Mouse (Mus musculus): Measurements from ENCODE around the gene Casq2. TPM values are rescaled to one million over a fixed set of nuclear protein-coding genes. Genes with fewer than 3 reads are reported as not detected.
A peak's percentile ranks its signal among the peaks of the same experiment; 100 is the strongest.

Casq2 gene
- 0.66 and 3.9 TPM in 2 replicates for polyA plus RNA-seq (2015; fragmentation: Nextera tagmentation; extraction: Ambion mirVana)

DNA sequence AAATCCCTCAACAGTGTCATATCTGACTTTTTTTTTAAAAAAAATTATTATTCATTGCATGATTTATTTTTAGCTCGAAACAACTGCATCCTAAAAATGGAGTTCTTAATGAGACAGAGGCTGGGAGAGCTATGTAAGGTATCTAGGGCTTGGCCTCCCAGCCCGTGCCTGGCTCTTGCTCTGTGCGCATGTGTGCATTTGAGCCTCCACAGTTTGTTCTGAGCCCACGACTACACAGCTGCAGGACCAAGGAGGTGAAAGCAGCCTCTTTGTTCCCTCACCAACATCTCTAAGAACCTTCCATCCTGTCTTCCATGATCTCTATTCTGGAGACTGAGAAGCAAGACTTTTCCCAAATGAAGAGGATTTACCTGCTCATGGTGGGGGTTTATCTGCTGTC lies at the start of gene Casq2:
Casq2 (plus strand) TSS at position 133 of the 400 bp plus-strand sequence.
- DNase-seq, result no peak
- TF ChIP-seq CTCF (IDR thresholded peaks at IDR 0.05; ENCODE audit: low read depth) (no peak), EP300 (IDR thresholded peaks at IDR 0.05; ENCODE audit: low read depth) (no peak)
- no peak within 1 kb of the TSS for H3K4me3 ChIP-seq (ENCODE audit: low read depth, low read length)
- WGBS (ENCODE audit: insufficient replicate concordance), result 67% methylated on average over 4 of the region's 4 CpGs
- no peaks in the 10 kb centered on the region for H3K27me3 ChIP-seq (ENCODE audit: insufficient read depth, low read length)
- H3K4me2 ChIP-seq (ENCODE audit: low read depth, low read length), result no peak within 1 kb of the TSS
- ATAC-seq, result no peak
- peaks cover 2% of the 10 kb centered on the region; the same call in 1 of the 2 replicates for H3K4me1 ChIP-seq (ENCODE audit: insufficient read depth)
- no peaks in the 10 kb centered on the region for H3K36me3 ChIP-seq (replicated peaks; ENCODE audit: insufficient read depth, low read length)
- H3K9me3 ChIP-seq (ENCODE audit: low read length), result no peaks in the 10 kb centered on the region
- no peak within 1 kb of the TSS for H3K9ac ChIP-seq (replicated peaks)
- H3K27ac ChIP-seq (ENCODE audit: low read depth), result no peak within 1 kb of the TSS

DNA sequence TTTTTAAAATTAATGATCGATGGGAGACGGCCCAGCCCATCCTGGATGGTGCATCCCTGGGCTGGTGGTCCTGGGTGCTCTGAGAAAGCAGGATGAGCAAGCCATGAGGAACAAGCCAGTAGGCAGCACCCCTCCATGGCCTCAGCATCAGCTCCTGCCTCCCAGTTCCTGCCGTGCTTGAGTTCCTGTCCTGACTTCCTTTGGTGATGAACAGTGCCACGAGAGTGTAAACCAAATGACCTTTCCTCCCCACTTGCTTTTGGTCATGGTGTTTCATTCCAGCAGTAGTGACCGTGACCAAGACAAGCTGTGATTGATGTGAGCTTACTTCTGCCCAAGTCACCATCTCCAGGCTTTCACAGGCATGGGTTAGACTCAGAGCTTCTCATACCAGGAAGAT lies 48.4 kb upstream of the Casq2 start:
- Histone ChIP-seq H3K36me3 (replicated peaks; ENCODE audit: insufficient read depth, low read length) (no peaks in the 10 kb centered on the region), H3K4me1 (ENCODE audit: insufficient read depth) (no peaks in the 10 kb centered on the region), H3K4me3 (ENCODE audit: low read depth, low read length) (no peak overlapping the region), H3K4me2 (ENCODE audit: low read depth, low read length) (no peak overlapping the region), H3K9me3 (ENCODE audit: low read length) (no peaks in the 10 kb centered on the region), H3K27ac (ENCODE audit: low read depth) (no peak overlapping the region), H3K9ac (replicated peaks) (no peak overlapping the region), H3K27me3 (ENCODE audit: insufficient read depth, low read length) (no peaks in the 10 kb centered on the region)
- 71% methylated on average over 5 of the region's 5 CpGs for WGBS (ENCODE audit: insufficient replicate concordance)
- no peak for TF ChIP-seq CTCF (IDR thresholded peaks at IDR 0.05; ENCODE audit: low read depth)
- TF ChIP-seq EP300 (IDR thresholded peaks at IDR 0.05; ENCODE audit: low read depth), result no peak
- DNase-seq (no peak), ATAC-seq (no peak)

DNA sequence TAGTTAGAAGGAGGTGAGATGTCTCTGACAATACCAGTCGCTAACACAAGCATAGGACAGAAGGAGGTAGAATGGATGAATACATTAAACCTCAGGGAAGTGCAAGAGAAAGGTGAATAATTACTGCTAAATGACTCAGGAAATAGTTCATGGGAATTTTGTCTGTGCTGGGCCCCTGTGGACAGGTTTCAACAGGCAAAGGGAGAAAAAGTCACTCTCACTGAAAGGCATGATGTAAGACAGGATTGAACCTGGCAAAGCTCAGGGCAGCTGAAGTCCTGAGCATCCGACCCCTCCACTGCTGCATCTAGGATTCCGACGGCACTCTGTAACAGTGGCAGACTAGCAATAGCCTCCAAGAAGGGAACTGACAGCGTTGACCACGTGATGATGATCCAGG lies 47.6 kb upstream of the Casq2 start:
- TF ChIP-seq CTCF (IDR thresholded peaks at IDR 0.05; ENCODE audit: low read depth), result no peak
- no peak for TF ChIP-seq EP300 (IDR thresholded peaks at IDR 0.05; ENCODE audit: low read depth)
- Histone ChIP-seq H3K27ac (ENCODE audit: low read depth) (no peak overlapping the region), H3K9ac (replicated peaks) (no peak overlapping the region), H3K27me3 (ENCODE audit: insufficient read depth, low read length) (no peaks in the 10 kb centered on the region), H3K4me3 (ENCODE audit: low read depth, low read length) (no peak overlapping the region), H3K4me1 (ENCODE audit: insufficient read depth) (no peaks in the 10 kb centered on the region), H3K4me2 (ENCODE audit: low read depth, low read length) (no peak overlapping the region), H3K36me3 (replicated peaks; ENCODE audit: insufficient read depth, low read length) (no peaks in the 10 kb centered on the region), H3K9me3 (ENCODE audit: low read length) (no peaks in the 10 kb centered on the region)
- 61% methylated on average over 6 of the region's 6 CpGs for WGBS (ENCODE audit: insufficient replicate concordance)
- ATAC-seq (no peak), DNase-seq (no peak)

DNA sequence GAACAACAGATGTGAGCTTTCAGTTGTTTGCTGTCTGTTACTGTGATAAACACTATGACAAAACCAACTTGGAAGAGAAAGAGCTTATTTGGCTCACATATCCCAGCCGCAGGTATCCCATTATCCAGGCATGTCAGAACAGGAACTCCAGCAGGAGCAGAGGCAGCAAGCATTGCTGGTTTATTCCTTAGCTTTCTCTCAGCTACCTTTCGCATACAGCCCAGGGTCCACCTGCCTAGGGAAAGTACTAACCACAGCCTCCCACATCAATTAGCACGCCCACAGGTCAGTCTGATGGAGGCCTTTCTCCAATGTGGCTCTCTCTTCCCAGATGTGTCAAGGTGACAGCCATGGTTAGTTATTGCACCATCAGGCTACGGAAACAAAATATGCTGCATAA lies 44.6 kb upstream of the Casq2 start:
- Histone ChIP-seq H3K27me3 (ENCODE audit: insufficient read depth, low read length) (no peaks in the 10 kb centered on the region), H3K4me1 (ENCODE audit: insufficient read depth) (no peaks in the 10 kb centered on the region), H3K4me3 (ENCODE audit: low read depth, low read length) (no peak overlapping the region), H3K9ac (replicated peaks) (no peak overlapping the region), H3K36me3 (replicated peaks; ENCODE audit: insufficient read depth, low read length) (no peaks in the 10 kb centered on the region), H3K27ac (ENCODE audit: low read depth) (no peak overlapping the region), H3K4me2 (ENCODE audit: low read depth, low read length) (no peak overlapping the region), H3K9me3 (ENCODE audit: low read length) (no peaks in the 10 kb centered on the region)
- no peak for DNase-seq
- no peak for TF ChIP-seq EP300 (IDR thresholded peaks at IDR 0.05; ENCODE audit: low read depth)
- TF ChIP-seq CTCF (IDR thresholded peaks at IDR 0.05; ENCODE audit: low read depth), result no peak
- ATAC-seq, result no peak
- 81% methylated on average over 4 of the region's 4 CpGs for WGBS (ENCODE audit: insufficient replicate concordance)

DNA sequence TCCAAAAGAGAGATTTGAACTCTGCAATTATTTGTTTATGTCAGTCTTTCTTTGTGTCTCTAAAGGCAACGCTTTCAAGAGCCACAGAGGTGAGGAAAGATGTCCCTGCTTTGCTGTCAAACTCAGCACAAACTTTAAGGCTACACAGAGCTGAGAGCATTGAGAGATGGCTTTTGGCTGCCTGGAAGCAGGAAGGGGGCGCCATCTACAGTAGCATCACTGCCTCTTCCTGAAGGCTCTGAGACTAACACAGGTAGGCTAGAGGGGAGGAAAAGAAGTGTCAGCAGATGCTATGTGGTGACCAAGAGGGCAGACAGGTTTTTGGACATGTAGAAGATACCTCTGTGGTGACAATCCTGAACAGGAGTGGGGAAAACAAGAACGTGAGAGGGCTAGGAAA lies 41.1 kb upstream of the Casq2 start:
- H3K4me1 ChIP-seq (ENCODE audit: insufficient read depth), result no peaks in the 10 kb centered on the region
- H3K9me3 ChIP-seq (ENCODE audit: low read length), result no peaks in the 10 kb centered on the region
- DNase-seq (no peak), ATAC-seq (no peak)
- H3K4me3 ChIP-seq (ENCODE audit: low read depth, low read length), result no peak overlapping the region
- H3K27ac ChIP-seq (ENCODE audit: low read depth), result no peak overlapping the region
- H3K36me3 ChIP-seq (replicated peaks; ENCODE audit: insufficient read depth, low read length), result no peaks in the 10 kb centered on the region
- no peak for TF ChIP-seq EP300 (IDR thresholded peaks at IDR 0.05; ENCODE audit: low read depth)
- TF ChIP-seq CTCF (IDR thresholded peaks at IDR 0.05; ENCODE audit: low read depth), result peak; percentile 62
- H3K27me3 ChIP-seq (ENCODE audit: insufficient read depth, low read length), result no peaks in the 10 kb centered on the region
- H3K4me2 ChIP-seq (ENCODE audit: low read depth, low read length), result no peak overlapping the region
- H3K9ac ChIP-seq (replicated peaks), result no peak overlapping the region
- WGBS (ENCODE audit: insufficient replicate concordance), result 31% methylated on average over 3 of the region's 3 CpGs

DNA sequence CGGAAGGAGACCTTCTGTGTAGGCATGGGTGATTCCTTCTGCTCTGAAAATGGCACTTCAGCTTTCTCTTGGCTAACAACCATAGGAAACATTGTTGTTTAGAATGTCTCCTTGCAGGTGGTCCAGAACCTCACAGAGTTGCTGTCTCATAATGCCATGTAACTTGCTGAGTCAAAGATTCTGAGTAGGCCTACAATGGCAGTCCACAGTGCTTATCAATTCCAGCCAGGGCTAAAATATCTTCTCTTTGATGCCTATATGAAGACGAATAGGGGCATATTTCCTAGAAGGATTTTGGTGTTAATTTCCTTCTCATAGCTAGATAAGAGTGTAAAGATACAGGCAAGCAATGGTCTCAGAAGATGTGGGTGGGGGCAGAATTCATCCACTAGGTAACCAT lies 38.7 kb upstream of the Casq2 start:
- DNase-seq (no peak), ATAC-seq (no peak)
- no peak overlapping the region for H3K9ac ChIP-seq (replicated peaks)
- no peaks in the 10 kb centered on the region for H3K36me3 ChIP-seq (replicated peaks; ENCODE audit: insufficient read depth, low read length)
- H3K27me3 ChIP-seq (ENCODE audit: insufficient read depth, low read length), result no peaks in the 10 kb centered on the region
- 69% methylated on average over 2 of the region's 2 CpGs for WGBS (ENCODE audit: insufficient replicate concordance)
- H3K9me3 ChIP-seq (ENCODE audit: low read length), result no peaks in the 10 kb centered on the region
- TF ChIP-seq EP300 (IDR thresholded peaks at IDR 0.05; ENCODE audit: low read depth) (no peak), CTCF (IDR thresholded peaks at IDR 0.05; ENCODE audit: low read depth) (no peak)
- no peaks in the 10 kb centered on the region for H3K4me1 ChIP-seq (ENCODE audit: insufficient read depth)
- H3K4me2 ChIP-seq (ENCODE audit: low read depth, low read length), result no peak overlapping the region
- H3K27ac ChIP-seq (ENCODE audit: low read depth), result no peak overlapping the region
- H3K4me3 ChIP-seq (ENCODE audit: low read depth, low read length), result no peak overlapping the region

All from liver, postnatal 0 days (tissue).